Mouse (Mus musculus): ENCODE measurements around the gene Ces1d.

DNA sequence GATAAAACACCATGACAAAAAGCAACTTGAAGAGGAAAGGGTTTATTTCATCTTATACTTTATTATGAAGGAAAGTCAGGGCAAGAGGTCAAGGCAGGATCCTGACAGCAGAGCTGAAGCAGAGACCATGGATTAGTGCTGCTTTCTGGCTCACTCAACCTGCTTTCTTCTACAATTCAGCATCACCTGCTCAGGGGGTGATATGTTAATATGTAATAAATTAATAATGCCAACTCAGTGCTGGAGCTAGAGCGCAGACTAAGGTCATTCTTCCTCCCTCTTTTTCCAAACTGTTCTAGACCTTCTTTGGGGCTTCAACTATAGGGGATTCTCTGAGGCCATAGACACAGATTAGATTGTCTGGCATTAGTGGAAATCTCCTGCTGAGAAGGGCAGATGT is 38.0 kb upstream of the Ces1d start:
- TF ChIP-seq POLR2A (IDR thresholded peaks at IDR 0.05; ENCODE audit: insufficient read depth, low read length): no peak
- no peak for TF ChIP-seq CTCF (IDR thresholded peaks at IDR 0.05; ENCODE audit: low read depth, low read length)

Data from ES-Bruce4 (cell line).